Mouse (Mus musculus): ENCODE measurements around the gene Dnah2.

Dnah2 gene

GRCm38 (mm10) chr11:69418481-69419442 is 130.1 kb downstream of the Dnah2 start:
- peak; percentile 94 for DNase-seq (ENCODE audit: low spot score)

DNA sequence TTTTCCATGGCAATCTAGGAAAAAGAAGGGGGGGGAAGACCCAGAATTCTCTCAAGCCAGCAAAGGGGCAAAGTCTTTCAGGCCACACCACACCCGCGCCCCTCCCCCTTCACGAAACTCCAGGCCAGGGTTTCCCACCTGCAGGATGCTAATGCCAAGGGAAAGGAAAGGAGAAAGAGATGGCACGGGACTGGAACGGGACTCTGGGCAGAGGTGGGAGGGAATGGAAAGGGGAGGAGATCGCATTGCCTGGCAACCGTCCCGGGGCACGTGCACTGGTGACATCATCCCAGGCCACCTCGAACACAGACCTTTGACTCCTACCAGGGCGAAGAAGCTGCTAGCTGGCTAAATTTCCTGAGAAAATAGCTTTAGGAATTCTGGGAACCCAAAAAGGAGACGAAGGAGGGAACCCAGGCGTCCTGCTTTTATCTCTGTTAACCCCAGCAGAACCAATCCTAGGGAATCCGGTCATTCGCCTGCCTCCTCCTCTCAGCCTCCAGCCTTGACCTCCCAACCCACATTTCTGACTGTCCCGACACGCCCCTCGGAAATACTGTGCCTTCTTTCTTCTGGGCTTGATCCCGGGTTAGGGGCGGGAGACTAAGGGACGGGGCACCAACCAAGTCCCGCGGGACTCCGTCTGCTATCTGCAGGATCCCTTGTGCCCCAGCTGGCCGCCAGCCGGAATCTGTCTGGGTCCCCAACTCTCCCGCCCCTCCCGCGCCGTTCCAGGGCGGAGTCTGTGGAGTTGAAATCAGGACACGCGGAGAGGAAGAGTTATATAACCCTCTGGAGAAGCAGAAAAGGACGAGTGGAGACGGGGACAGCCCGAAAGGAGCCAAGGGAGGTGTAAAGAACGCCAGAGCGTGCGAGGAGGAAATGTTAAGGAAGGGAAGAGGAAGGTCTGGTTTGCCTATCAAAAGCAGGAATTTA is 131.2 kb downstream of the Dnah2 start:
- peak; percentile 99 for DNase-seq (ENCODE audit: low spot score)

- no peak for DNase-seq (ENCODE audit: low spot score)
Measured at GRCm38 (mm10) chr11:69416921-69417448, 131.9 kb downstream of the Dnah2 start.

GRCm38 (mm10) chr11:69416509-69416908 is 132.4 kb downstream of the Dnah2 start:
- DNase-seq (ENCODE audit: low spot score) = no peak

DNA sequence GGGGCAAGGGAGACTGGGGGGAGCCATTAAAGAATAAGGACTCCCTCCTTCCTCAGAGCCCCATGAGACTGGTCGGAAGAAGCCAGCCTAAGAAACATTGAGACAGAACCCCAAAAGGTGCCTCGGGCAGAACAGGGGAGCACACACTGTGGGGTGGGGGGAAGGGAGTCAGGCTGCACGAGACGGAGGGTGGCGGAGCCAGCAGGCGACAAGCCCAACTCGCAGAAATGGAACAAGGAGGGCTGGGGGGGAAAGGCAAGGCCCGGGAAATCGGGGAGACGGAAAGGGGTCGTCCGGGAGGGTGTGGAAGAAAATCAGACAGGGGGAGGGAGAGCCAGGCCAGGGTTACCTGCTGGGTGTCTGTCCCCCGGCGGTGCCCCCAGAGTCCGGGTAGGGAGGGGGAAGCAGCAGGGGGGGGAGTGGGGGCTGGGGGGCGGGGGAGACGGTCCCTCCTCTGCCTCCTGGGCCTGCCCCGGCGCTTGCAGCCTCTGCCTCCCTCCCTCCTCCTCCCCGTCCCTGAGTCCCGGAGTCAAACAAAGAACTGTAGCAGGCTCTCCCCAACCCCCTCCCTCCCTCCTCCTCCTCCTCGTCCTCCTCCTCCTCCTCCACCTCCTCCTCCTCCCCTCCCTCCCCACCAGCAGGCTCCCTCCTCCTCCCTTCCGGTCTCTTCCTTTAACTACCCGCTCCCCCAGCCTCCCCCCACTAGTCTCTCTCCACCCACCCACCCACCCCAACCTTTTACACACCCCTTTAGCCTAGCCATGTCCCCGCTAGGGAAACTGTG is 133.1 kb downstream of the Dnah2 start:
- DNase-seq (ENCODE audit: low spot score) = peak; percentile 75

GRCm38 (mm10) chr11:69415327-69415667 is 133.6 kb downstream of the Dnah2 start:
- peak; percentile 70 for DNase-seq (ENCODE audit: low spot score)

DNA sequence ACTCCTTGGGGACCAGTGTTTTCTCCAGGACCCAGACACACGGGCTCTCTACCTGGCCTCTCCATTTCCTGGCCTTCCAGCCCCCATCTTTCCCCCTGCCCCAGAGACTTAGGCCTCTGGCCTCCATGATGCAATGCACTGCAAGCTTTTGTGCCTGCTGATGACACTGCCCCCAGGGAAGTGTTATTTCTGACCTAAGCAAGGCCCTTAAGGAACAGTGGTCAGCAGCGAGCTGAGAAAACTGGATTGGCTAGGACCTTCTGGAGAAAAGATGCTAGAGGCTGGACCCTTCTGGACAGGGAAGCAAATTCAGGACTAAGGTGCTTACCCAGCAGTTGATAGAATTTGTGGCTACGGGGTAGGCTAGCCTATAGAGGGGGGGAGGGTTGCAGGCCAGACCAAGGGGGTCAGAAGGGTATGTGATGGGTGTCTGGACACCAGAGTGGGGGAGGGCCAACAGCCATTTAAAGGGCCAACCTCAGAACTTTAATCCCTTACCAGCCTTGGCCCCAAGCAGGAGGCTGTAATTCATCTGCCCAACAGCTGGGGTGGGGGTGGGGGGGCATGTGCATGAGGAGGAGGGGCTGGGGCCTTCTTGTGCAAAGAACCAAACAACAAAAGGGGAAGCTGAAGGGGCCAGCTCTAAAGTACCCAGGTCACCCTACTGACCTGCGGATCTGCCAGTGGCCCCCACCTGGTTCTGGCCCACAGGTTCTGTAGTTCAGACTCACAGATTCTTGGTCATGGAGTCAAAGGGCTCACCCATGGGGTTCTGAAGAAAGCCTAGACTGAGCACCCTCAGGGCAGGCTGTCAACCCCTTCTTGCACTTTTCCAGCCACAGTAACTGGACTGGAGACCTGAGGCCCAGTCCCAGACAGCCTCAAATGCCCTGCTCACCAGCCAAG is 134.2 kb downstream of the Dnah2 start:
- DNase-seq (ENCODE audit: low spot score) = no peak

DNA sequence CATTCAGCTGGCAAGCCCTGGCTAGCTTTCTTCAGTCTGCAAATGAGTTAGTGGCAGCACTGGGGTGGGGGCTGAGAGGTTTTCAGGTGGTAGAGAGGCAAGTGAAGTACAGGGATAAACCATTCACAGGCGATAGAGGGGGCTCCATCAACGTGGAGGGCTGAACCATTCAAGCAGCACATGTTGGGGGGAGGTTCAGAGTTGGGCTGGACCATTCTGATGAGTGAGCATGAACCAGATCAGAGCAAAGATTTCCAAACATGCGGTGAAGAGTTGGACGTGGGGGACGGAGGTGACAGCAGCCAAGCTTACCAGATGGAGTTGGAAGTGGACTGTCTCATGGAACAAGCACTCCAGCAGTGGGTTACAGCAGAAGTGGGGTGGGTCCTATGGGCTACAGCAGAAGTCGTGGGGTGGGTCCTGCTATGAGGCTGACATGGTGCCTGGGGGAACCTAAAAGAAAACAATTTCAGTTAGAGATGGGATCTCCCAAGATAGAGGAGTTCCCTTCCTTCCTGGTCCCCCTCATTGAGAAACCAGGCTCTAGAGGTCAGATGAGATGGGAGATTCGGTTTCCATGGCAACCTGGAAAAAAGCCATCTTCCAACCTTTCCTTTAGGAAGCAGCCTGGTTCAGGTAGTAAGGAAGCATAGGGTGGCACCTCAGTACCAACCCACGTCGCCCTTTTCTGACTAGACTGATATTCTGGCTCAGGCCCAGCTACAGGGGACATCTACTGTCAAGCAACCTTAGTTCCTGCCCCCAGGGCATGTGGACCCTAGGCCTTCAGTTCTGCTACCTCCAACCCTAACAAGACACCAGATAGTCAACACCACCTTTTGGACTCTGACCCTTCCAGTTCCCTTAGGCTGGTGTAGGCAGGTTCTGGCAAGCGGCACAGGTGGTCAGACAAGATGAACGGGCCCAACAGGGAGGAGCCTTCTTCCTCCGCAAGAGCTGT is 135.4 kb downstream of the Dnah2 start, which contains the start of gene Kdm6b:
Kdm6b (minus strand) TSS at position 455 of the 961 bp plus-strand sequence.
- DNase-seq (ENCODE audit: low spot score) = no peak

DNA sequence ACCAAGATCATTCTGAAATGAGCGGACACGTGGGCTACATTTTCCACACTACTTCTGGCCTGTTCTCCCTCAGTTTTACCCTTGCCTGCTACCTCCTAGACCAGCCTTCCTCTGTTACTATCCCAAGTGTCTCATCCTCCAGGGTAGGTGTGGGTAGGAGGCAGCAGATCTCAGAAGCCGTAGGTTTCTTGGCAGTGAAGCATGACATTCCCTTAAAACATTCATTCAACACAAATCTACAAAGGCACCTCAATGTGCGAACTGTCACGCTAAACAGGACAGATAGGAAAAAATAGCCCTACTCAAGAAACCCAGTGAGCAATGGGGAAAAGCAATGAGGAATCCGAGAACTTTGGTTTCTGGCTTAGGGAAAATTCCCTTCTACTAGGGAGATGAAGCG is 136.4 kb downstream of the Dnah2 start:
- DNase-seq (ENCODE audit: low spot score) = no peak

DNA sequence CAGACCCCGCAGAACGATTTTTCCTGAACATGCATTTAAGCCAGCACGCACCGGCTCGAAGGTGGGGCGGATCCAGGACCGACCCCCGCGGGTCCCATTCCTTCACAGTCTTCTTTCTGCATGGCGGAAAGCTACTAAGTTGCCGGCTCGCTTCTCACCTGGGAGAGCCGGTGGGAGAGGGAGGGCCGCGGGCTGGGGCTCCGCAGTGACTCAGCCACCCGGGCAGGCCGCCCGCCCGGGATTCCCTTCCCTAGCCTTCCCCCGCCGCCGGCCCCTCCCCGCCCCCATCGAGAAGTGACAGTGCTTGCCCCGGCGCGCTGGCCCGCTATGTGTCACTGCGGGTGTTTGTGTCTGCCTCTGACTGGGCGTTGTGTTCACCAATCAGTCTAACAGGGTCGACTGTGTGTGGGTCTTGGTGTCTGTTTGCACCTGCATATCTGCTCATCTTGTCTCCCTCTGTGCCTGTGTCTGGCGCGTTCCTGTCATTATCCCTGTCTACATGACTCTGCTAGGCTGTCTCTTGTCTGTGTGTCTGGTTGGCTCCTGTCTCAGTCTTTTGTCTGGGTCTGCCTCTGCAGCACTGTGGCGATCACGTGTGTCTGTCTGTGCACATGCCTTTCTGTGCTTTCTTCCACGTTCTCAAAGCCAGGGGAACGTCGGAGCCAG is 137.2 kb downstream of the Dnah2 start:
- DNase-seq (ENCODE audit: low spot score) = peak; percentile 83

DNA sequence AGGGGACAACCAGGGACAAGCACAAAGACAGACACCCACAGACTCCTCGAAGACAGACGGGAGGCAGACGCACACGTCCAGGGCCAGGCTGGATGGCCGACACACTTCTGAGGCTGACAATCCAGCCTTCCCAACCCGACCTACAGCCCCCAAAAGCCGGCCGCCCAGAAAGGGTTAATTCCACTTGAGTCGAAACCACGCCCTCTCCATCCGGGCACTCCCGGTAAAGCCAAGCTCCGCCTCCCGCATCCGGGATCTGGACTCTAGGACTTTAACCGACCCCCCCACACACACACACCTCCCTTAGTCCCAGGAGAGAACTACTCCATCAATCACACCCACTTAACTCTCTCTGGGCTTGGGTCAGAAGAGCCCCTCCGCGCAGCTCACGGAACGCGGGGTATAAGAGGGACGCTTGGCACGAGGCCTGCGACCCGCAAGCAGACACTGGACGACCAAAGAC is 137.8 kb downstream of the Dnah2 start:
- DNase-seq (ENCODE audit: low spot score) = peak; percentile 99

DNA sequence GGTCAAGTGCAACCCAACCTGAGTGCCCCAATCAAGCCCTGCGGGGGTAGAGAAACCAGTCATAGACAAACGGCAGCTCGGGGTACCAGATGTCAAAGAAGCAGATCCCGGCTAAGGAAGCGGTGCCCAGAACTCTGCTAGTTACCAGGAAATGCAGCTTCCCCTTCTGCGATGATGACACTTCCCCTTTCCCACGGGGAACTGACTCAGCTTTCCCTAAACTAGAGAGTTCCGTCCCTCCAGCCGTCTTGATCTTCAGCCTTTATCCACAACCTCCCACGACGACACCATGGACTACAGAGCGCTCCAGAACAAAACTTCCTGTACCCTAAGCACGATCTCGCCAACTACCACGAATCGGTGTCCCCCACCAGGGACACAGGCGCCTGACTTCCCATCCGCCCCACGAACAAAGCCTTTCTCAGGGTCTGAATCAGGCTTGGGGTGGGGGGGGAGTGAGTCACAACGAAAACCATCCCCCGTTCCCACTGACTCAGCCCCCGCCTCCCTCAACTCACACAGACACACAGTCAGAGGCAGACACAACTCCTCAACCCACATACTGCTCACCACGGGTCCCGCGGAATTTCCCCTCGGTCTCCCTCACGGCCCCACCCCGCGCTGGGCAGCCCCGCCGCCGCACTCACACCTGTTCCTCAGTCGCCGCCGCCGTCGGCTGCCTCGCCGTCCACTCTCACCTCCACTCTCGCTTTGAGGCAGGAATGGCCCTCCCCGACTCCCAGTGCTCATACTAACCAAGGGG is 138.4 kb downstream of the Dnah2 start:
- peak; percentile 76 for DNase-seq (ENCODE audit: low spot score)

DNA sequence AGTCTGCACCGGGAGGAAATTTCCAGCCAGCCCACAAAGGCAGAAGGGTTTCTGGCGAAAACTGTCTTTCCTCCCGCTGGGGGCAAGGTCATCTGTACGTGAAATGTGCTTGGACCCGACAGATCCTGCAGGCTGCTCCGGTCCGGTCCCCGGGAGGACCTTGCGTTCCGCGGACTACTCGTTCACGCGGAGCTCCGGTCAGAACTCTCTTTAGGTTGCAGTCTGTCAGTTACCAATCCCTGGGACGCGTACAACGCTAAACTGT is 138.9 kb downstream of the Dnah2 start:
- DNase-seq (ENCODE audit: low spot score) = no peak

- DNase-seq (ENCODE audit: low spot score) = peak; percentile 94
Measured at GRCm38 (mm10) chr11:69409378-69410044, 139.4 kb downstream of the Dnah2 start.

GRCm38 (mm10) chr11:69408541-69409377 is 140.2 kb downstream of the Dnah2 start:
- DNase-seq (ENCODE audit: low spot score) = peak; percentile 73

DNA sequence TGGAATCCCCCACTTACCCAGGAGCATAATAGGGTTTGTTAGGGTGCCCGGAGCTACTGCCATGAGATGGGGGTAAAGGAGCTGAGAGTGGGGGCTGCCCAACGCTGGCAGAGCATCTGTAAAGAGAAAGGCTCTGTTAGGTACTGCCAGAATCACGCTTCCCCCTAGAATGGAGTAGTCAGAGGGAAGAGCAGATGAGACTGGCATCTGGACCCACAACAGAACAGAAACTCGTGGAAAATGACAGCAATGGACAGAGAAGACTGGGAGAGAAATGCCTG is 141.2 kb downstream of the Dnah2 start:
- no peak for DNase-seq (ENCODE audit: low spot score)

Measured in testis, postnatal 10 days (tissue).